Mouse (Mus musculus): ENCODE results near the gene Gcnt4. TPM values are rescaled to one million over a fixed set of nuclear protein-coding genes. Genes with fewer than 3 reads are reported as not detected.

Gene Gcnt4
- polyA plus RNA-seq, 1 experiment from 2014 or later = 0.42 TPM

- Histone ChIP-seq H3K27ac (replicated peaks; ENCODE audit: low read depth, low read length) (no peak overlapping the region), H3K4me2 (ENCODE audit: low read depth, low read length) (no peak overlapping the region), H3K9ac (ENCODE audit: low read depth, low read length) (no peak overlapping the region), H3K36me3 (ENCODE audit: control insufficient read depth, insufficient read depth, low read length) (no peaks in the 10 kb centered on the region), H3K27me3 (replicated peaks; ENCODE audit: control insufficient read depth, insufficient read depth, low read length) (no peaks in the 10 kb centered on the region), H3K4me1 (ENCODE audit: control insufficient read depth, insufficient read depth, low read length) (peaks cover 6% of the 10 kb centered on the region; the same call in 1 of the 2 replicates), H3K9me3 (ENCODE audit: control insufficient read depth, low read length) (no peaks in the 10 kb centered on the region), H3K4me3 (ENCODE audit: low read depth, low read length) (no peak overlapping the region)
- DNase-seq (ENCODE audit: low spot score) (no peak), ATAC-seq (ENCODE audit: low read depth) (no peak)
Measured at GRCm38 (mm10) chr13:96980561-96980960, 56.1 kb downstream of the Gcnt4 start.

DNA sequence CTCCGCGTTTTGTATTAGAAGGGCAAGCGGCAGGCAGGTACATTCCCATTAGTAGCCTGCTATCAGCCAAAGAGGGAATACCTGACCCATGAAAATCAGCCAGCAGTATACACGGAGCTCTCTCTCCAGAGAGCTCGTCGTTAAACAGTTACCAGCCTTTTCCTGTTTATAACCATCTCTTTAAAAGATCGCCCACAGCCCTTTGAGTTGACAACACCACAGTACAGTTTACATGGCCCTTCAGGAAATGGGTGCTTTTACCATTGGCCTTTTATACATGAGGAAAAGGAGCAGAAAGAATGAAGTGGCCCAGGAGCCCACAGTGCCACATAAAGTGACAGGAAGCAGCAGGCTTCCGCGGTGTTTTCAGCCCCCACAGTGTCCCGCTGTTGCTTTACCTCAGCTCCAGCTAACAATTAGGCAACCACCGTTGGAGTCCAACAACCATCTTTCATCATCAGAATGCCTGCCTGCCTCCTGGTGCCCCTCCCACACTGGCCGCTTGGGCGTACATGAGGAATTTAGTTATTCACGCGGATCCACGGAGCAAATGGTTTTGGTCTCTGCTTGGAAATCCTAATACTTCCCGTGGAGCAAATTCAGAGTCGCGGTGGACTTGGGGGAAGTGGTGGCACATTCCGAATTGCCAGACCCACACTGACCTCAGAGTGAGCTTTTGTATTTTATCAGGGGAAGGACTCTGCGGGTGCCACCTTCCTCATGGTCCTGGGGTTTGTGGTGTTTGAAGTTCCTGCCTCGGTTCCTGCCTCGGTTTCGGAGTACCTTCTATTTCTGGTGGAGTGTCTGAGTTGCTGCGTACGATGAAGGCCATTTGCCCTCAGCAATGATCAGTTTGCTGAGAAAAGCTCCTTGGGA, 59.0 kb downstream of the Gcnt4 start:
- Histone ChIP-seq H3K27me3 (replicated peaks; ENCODE audit: control insufficient read depth, insufficient read depth, low read length) (no peaks in the 10 kb centered on the region), H3K4me3 (ENCODE audit: low read depth, low read length) (no peak overlapping the region), H3K27ac (replicated peaks; ENCODE audit: low read depth, low read length) (no peak overlapping the region), H3K9me3 (ENCODE audit: control insufficient read depth, low read length) (no peaks in the 10 kb centered on the region), H3K36me3 (ENCODE audit: control insufficient read depth, insufficient read depth, low read length) (no peaks in the 10 kb centered on the region), H3K4me2 (ENCODE audit: low read depth, low read length) (peak overlapping the region; percentile 20), H3K9ac (ENCODE audit: low read depth, low read length) (no peak overlapping the region), H3K4me1 (ENCODE audit: control insufficient read depth, insufficient read depth, low read length) (peaks cover 6% of the 10 kb centered on the region; the same call in 1 of the 2 replicates)
- DNase-seq (ENCODE audit: low spot score) (no peak), ATAC-seq (ENCODE audit: low read depth) (no peak)
- WGBS = 60% methylated on average over 26 of the region's 26 CpGs

GRCm38 (mm10) chr13:96984688-96985087, 60.2 kb downstream of the Gcnt4 start:
- peaks cover 6% of the 10 kb centered on the region; the same call in 1 of the 2 replicates for H3K4me1 ChIP-seq (ENCODE audit: control insufficient read depth, insufficient read depth, low read length)

GRCm38 (mm10) chr13:96985599-96986275, 61.2 kb downstream of the Gcnt4 start:
- no peaks in the 10 kb centered on the region for H3K36me3 ChIP-seq (ENCODE audit: control insufficient read depth, insufficient read depth, low read length)
- H3K4me2 ChIP-seq (ENCODE audit: low read depth, low read length) = no peak overlapping the region
- no peak overlapping the region for H3K4me3 ChIP-seq (ENCODE audit: low read depth, low read length)
- ATAC-seq (ENCODE audit: low read depth) (no peak), DNase-seq (ENCODE audit: low spot score) (no peak)
- peaks cover 6% of the 10 kb centered on the region; the same call in 1 of the 2 replicates for H3K4me1 ChIP-seq (ENCODE audit: control insufficient read depth, insufficient read depth, low read length)
- H3K9ac ChIP-seq (ENCODE audit: low read depth, low read length) = no peak overlapping the region
- H3K27ac ChIP-seq (replicated peaks; ENCODE audit: low read depth, low read length) = no peak overlapping the region
- no peaks in the 10 kb centered on the region for H3K27me3 ChIP-seq (replicated peaks; ENCODE audit: control insufficient read depth, insufficient read depth, low read length)
- H3K9me3 ChIP-seq (ENCODE audit: control insufficient read depth, low read length) = no peaks in the 10 kb centered on the region
- 55% methylated on average over 12 of the region's 12 CpGs for WGBS

More at GRCm38 (mm10) chr13:96984688-96985087, 60.2 kb downstream of the Gcnt4 start:
- Histone ChIP-seq H3K4me2 (ENCODE audit: low read depth, low read length) (no peak overlapping the region), H3K9ac (ENCODE audit: low read depth, low read length) (no peak overlapping the region), H3K36me3 (ENCODE audit: control insufficient read depth, insufficient read depth, low read length) (no peaks in the 10 kb centered on the region), H3K27ac (replicated peaks; ENCODE audit: low read depth, low read length) (no peak overlapping the region), H3K9me3 (ENCODE audit: control insufficient read depth, low read length) (no peaks in the 10 kb centered on the region), H3K27me3 (replicated peaks; ENCODE audit: control insufficient read depth, insufficient read depth, low read length) (no peaks in the 10 kb centered on the region), H3K4me3 (ENCODE audit: low read depth, low read length) (no peak overlapping the region)
- DNase-seq (ENCODE audit: low spot score) = no peak
- no peak for ATAC-seq (ENCODE audit: low read depth)
- 75% methylated on average over 5 of the region's 5 CpGs for WGBS

- H3K27me3 ChIP-seq (replicated peaks; ENCODE audit: control insufficient read depth, insufficient read depth, low read length) = no peaks in the 10 kb centered on the region
- no peaks in the 10 kb centered on the region for H3K36me3 ChIP-seq (ENCODE audit: control insufficient read depth, insufficient read depth, low read length)
- H3K4me1 ChIP-seq (ENCODE audit: control insufficient read depth, insufficient read depth, low read length) = no peaks in the 10 kb centered on the region
- ATAC-seq (ENCODE audit: low read depth) = no peak
- no peak overlapping the region for H3K9ac ChIP-seq (ENCODE audit: low read depth, low read length)
- no peak overlapping the region for H3K4me3 ChIP-seq (ENCODE audit: low read depth, low read length)
- no peak overlapping the region for H3K27ac ChIP-seq (replicated peaks; ENCODE audit: low read depth, low read length)
- no peak for DNase-seq (ENCODE audit: low spot score)
- no peak overlapping the region for H3K4me2 ChIP-seq (ENCODE audit: low read depth, low read length)
- 93% methylated on average over 16 of the region's 16 CpGs for WGBS
- H3K9me3 ChIP-seq (ENCODE audit: control insufficient read depth, low read length) = no peaks in the 10 kb centered on the region
Measured at GRCm38 (mm10) chr13:96989129-96989528, 64.6 kb downstream of the Gcnt4 start.

DNA sequence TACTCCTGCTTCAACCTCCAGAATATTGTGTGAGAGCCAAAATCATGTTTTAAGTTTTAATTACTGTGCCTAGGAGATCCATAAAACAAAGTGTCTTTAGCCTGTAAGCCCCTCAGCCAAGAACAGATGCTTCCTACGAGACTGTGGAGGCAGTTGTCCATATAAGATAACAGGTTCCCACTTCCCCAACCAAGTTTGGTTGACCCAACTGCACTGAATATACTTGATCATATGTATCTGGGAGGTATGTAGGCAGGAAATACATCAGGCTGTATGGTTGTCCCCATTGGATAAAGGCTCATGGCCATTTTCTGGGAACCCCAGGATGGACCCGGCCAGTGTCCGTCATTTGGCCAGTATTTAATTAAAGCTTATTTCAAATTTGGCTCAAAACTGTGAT, 65.6 kb downstream of the Gcnt4 start:
- no peak for ATAC-seq (ENCODE audit: low read depth)
- no peak overlapping the region for H3K27ac ChIP-seq (replicated peaks; ENCODE audit: low read depth, low read length)
- DNase-seq (ENCODE audit: low spot score) = no peak
- H3K36me3 ChIP-seq (ENCODE audit: control insufficient read depth, insufficient read depth, low read length) = no peaks in the 10 kb centered on the region
- no peaks in the 10 kb centered on the region for H3K9me3 ChIP-seq (ENCODE audit: control insufficient read depth, low read length)
- no peak overlapping the region for H3K4me2 ChIP-seq (ENCODE audit: low read depth, low read length)
- no peaks in the 10 kb centered on the region for H3K4me1 ChIP-seq (ENCODE audit: control insufficient read depth, insufficient read depth, low read length)
- H3K27me3 ChIP-seq (replicated peaks; ENCODE audit: control insufficient read depth, insufficient read depth, low read length) = no peaks in the 10 kb centered on the region
- H3K9ac ChIP-seq (ENCODE audit: low read depth, low read length) = no peak overlapping the region
- no peak overlapping the region for H3K4me3 ChIP-seq (ENCODE audit: low read depth, low read length)
- 93% methylated on average over 3 of the region's 3 CpGs for WGBS

DNA sequence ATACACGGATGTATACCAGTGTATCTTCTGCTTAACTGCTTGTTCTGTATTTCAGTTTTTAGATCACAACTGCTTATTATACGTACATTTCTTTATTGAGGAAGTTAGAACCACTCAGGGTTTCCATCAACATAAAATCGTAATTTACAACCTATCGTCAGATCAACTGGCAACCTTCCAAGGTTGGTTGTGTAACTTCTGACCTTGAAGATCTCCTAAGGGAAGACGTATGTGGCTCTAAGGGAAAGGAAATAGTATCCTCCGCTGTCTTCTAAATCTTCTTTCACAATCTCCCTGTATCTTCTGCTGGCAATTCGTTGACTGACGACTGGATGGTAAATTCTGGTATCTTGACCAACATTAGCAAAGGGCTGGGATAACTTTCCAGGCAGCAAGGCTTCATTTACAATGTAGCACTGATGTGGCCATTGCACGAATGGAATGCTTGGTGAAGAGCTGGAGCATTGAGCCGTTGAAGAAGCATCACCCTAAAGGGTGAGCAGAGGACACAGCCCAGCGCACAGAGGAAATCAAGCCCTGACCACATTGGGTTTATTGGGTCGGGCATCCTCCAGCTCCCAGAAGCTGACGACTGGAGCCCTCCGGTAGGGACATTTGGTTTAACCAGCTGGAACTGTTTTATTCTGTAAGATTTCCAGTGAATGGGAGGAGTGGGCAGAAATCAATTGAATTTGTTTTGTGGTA, 66.2 kb downstream of the Gcnt4 start:
- no peak overlapping the region for H3K9ac ChIP-seq (ENCODE audit: low read depth, low read length)
- no peak overlapping the region for H3K4me3 ChIP-seq (ENCODE audit: low read depth, low read length)
- 75% methylated on average over 14 of the region's 14 CpGs for WGBS
- no peaks in the 10 kb centered on the region for H3K27me3 ChIP-seq (replicated peaks; ENCODE audit: control insufficient read depth, insufficient read depth, low read length)
- H3K36me3 ChIP-seq (ENCODE audit: control insufficient read depth, insufficient read depth, low read length) = no peaks in the 10 kb centered on the region
- no peak for ATAC-seq (ENCODE audit: low read depth)
- no peak for DNase-seq (ENCODE audit: low spot score)
- H3K9me3 ChIP-seq (ENCODE audit: control insufficient read depth, low read length) = no peaks in the 10 kb centered on the region
- H3K4me1 ChIP-seq (ENCODE audit: control insufficient read depth, insufficient read depth, low read length) = no peaks in the 10 kb centered on the region
- no peak overlapping the region for H3K27ac ChIP-seq (replicated peaks; ENCODE audit: low read depth, low read length)
- no peak overlapping the region for H3K4me2 ChIP-seq (ENCODE audit: low read depth, low read length)

- WGBS = 35% methylated on average over 8 of the region's 8 CpGs
- no peak overlapping the region for H3K9ac ChIP-seq (ENCODE audit: low read depth, low read length)
- ATAC-seq (ENCODE audit: low read depth) = no peak
Measured at GRCm38 (mm10) chr13:96993291-96993989, 69.0 kb downstream of the Gcnt4 start.

More at GRCm38 (mm10) chr13:96993291-96993989, 69.0 kb downstream of the Gcnt4 start:
- no peaks in the 10 kb centered on the region for H3K9me3 ChIP-seq (ENCODE audit: control insufficient read depth, low read length)
- H3K4me2 ChIP-seq (ENCODE audit: low read depth, low read length) = no peak overlapping the region
- H3K36me3 ChIP-seq (ENCODE audit: control insufficient read depth, insufficient read depth, low read length) = no peaks in the 10 kb centered on the region
- H3K27ac ChIP-seq (replicated peaks; ENCODE audit: low read depth, low read length) = no peak overlapping the region
- H3K4me3 ChIP-seq (ENCODE audit: low read depth, low read length) = no peak overlapping the region
- H3K27me3 ChIP-seq (replicated peaks; ENCODE audit: control insufficient read depth, insufficient read depth, low read length) = no peaks in the 10 kb centered on the region
- H3K4me1 ChIP-seq (ENCODE audit: control insufficient read depth, insufficient read depth, low read length) = no peaks in the 10 kb centered on the region
- no peak for DNase-seq (ENCODE audit: low spot score)
